Mouse (Mus musculus): ENCODE data around the gene Sema4a.
"Not testable (repeated sequence)": the region's sequence is repeated elsewhere in the genome, so short reads cannot be mapped to it uniquely, and the experiment has no call there.

Sema4a gene

DNA sequence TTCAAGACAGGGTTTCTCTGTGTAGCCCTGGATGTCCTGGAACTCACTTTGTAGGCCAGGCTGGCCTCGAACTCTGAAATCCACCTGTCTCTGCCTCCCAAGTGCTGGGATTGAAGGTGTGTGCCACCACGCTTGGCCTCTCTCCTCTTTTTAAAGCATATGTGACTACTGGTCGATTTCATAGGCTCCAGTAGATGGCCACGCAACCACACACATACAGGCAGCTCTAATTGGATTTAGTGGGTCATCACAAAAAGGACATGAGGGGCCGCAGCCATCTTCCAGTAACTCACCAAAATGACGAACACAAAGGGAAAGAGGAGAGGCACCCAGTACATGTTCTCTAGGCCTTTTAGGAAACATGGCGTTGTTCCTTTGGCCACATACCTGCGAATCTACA, 32.3 kb downstream of the Sema4a start:
- DNase-seq (ENCODE audit: low read depth, low spot score): not testable (repeated sequence)

DNA sequence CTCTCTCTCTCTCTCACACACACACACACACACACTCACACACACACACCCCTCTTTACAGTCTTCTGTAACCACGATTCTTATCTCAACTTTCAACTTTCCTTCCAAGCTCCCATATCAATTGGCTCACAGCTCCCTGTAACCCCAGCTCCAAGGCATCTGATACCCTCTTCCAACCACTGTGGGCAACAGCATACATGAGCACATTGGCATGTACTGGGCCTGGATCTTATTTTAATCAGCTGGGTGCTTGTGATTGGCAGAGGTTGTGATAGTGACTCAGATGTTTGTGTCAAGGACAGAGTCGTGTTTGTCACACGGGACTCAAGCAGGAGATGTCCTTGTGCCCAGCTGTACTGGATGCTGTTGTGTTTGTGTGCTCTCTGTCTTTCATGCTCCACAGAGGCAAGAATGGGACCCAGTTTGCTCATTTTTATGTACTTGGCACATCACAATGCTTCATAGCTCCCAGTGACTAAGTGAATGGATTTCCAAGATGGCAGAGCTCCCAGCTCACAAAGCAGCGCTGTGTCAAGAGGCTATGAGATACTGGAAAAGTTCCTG, 33.6 kb downstream of the Sema4a start:
- DNase-seq (ENCODE audit: low read depth, low spot score): no peak

- DNase-seq (ENCODE audit: low read depth, low spot score): no peak
Observed at GRCm38 (mm10) chr3:88425708-88426420, 35.1 kb downstream of the Sema4a start.

DNA sequence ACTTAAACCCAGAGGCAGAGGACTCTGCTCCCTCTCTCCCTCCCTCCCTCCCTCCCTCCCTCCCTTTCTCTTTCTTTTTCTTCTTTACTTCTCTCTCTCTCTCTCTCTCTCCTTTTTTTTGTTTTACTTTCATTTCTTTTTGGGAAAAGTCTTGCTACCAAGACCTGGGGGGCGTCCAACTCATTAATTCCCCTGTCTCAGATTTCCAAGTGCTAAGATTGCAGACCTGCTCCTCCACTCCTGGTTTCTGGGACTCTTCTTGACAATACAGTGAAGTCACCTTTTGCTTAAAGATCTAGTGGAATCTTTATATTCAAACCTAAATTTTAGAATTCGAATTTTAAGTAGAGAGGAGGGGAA, 35.7 kb downstream of the Sema4a start:
- DNase-seq (ENCODE audit: low read depth, low spot score): no peak

DNA sequence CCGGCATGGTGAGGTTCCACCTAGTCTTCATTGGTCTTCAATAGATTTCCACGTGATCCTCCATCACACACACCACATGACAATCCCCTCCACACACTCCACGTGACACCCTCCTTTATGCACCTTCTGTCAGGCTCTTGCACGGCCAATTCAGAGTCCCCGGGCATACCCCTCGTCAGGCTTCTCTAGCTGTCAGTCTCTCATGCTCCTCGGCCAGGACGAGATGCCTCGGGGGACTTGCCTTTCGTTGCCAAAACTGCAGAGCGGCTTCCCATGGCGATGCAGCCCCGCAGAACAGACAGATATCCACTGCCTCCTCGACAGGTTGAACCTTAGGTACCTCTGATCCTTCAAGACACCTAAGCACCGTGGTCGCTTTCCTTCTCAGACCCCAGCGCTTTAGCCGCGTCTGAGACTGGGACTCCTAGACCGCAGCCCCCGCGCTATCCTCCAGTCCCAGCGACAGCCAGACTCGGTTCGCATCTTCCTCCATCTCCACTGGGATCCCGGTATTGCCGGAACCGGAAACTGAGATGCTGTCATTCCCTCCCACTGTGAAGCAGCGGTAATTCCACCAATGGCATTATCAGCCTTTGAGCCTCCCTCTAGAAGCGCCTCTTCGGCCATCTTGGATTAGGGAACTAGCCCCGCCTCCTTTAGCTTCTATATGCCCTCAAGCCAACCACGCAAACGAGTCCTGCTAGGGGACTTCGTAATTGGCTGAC, 36.2 kb downstream of the Sema4a start, which contains the start of gene Slc25a44:
TSS of gene Slc25a44 (minus strand) at position 535 of the 725 bp plus-strand sequence.
- DNase-seq (ENCODE audit: low read depth, low spot score): peak; percentile 99

DNA sequence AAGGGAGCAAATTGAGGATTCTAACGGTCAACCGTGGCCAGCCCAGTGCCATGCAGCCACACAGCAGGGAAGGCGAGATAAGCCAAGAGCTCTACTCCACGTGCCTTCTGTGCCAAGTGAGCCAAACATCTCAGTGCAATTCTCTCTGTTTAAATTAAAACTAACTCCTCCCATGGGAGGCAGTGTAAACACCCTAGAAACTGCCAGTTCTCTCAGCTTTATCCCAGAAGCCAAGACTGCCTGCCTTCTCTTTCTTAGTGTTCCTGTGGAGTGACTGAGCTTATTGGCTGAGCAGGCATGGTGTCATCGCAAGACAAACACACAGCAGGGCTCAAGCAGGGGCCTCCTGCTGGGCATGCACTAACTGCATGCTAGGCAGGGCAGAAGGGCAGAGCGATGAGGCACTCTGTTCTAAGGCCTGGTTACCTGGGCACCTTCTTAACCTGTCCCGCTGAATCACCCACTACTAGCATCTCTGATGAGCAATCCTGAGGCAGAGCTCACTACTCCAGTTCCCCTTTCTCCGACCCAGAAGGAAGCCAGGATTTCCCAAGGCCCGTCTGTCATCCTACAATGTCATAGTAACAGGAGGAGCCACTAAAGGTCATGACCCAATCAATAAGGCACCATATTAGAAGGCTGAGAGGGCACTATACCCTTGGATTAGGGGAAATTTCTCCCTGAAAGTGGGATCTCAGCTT, 38.8 kb downstream of the Sema4a start:
- no peak for DNase-seq (ENCODE audit: low read depth, low spot score)

GRCm38 (mm10) chr3:88420771-88421170, 40.2 kb downstream of the Sema4a start:
- DNase-seq (ENCODE audit: low read depth, low spot score): no peak

DNA sequence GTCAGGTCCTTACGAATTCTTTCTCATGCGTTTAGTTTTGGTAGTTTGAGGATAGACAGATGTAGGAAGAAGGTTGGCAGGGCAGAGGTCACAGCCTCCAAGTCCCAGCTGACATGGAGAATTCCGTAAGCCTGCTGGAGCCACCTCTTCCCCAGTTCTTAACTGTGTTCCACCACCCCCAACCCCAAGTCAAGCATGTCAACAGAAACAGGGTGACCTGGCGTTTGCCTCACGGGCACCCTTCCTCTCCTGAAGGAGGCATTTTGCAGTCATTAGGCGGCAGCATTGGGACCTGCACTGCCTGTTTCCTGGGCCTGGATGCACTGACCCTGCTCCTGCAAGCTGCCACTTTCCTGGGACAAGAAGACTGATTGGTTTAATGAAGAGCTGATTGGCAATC, 43.0 kb downstream of the Sema4a start:
- no peak for DNase-seq (ENCODE audit: low read depth, low spot score)

GRCm38 (mm10) chr3:88415668-88416067, 45.3 kb downstream of the Sema4a start:
- no peak for DNase-seq (ENCODE audit: low read depth, low spot score)

- no peak for DNase-seq (ENCODE audit: low read depth, low spot score)
Observed at GRCm38 (mm10) chr3:88412636-88413035, 48.3 kb downstream of the Sema4a start.

DNA sequence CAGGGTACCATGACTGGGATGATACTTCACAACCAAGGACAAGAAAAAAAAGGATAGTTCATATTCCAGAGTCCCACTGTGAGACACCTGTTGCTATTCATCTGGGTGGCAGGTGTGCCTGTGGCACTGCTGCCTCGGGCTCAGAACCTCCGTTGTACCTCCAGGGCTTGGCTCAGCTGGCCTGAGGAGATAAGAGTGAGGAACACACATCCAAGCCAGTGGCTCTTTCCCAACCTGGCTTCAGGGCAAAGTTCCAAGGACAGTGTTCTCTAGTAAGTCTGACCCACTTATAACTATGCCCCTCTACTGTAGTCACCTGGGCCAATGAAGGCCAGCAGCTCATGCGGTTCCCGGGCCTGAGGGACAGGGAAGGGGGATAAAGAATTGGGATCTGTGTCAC, 49.3 kb downstream of the Sema4a start:
- no peak for DNase-seq (ENCODE audit: low read depth, low spot score)

- DNase-seq (ENCODE audit: low read depth, low spot score): no peak
Observed at GRCm38 (mm10) chr3:88410645-88411031, 50.3 kb downstream of the Sema4a start.

- DNase-seq (ENCODE audit: low read depth, low spot score): peak; percentile 89
Observed at GRCm38 (mm10) chr3:88409741-88410644, 51.0 kb downstream of the Sema4a start, which contains the start of gene Pmf1. TSS of gene Pmf1 (minus strand) at chr3:88410331.

GRCm38 (mm10) chr3:88408953-88409352, 52.0 kb downstream of the Sema4a start:
- no peak for DNase-seq (ENCODE audit: low read depth, low spot score)

- DNase-seq (ENCODE audit: low read depth, low spot score): no peak
Observed at GRCm38 (mm10) chr3:88407529-88407928, 53.5 kb downstream of the Sema4a start.

DNA sequence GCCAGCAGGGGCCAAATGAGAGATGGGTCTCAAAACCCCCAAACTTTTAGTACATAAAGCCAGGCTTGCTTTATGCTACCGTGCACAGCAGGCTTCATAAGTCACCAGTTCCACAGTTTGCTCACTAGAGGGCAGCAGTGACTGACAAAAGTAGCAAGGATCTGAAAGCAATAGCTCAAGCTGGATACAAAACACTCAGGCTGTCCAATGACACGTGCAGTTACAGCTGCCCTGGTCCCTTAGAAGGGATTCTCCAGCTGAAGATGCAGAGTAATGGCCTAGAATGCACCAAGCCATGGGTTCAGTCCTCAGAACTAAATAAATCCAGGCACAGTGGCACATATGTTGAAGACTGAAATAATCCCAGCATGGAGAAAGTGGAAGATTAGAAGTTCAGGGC, 53.9 kb downstream of the Sema4a start:
- peak; percentile 88 for DNase-seq (ENCODE audit: low read depth, low spot score)

DNA sequence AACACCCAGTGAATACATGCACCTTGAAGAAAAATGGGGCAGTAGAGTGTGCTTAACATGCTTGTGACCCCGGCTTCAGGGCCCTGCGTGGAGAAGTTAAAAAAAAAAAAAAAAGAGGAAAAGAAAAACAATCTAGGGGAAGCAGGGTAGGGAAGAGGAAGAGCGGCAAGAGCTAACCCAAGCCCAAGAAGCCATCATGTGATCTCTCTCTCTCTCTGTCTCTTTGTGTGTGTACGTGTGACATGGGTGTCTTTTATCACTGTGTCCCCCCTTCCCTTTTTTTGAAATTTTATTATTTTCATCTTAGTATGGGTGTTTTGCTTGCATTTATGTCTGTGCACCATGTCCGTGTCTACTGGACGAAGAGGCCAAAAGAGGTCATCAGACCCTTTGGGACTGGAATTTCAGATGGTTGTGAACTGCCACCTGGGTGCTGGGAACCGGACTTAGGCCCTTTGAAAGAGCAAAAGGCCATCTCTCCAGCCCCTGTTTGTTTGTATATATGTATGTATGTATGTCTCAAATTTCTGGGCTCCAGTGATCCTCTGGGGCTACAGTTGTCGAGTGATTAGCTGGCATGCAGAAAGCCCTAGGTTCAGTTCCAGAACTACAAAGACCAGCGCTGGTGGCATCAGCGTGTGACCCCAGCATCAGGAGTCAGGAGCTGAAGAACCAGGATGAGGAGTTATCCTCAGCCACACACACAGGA, 57.3 kb downstream of the Sema4a start:
- no peak for DNase-seq (ENCODE audit: low read depth, low spot score)

- no peak for DNase-seq (ENCODE audit: low read depth, low spot score)
Observed at GRCm38 (mm10) chr3:88398666-88399065, 62.3 kb downstream of the Sema4a start.

DNA sequence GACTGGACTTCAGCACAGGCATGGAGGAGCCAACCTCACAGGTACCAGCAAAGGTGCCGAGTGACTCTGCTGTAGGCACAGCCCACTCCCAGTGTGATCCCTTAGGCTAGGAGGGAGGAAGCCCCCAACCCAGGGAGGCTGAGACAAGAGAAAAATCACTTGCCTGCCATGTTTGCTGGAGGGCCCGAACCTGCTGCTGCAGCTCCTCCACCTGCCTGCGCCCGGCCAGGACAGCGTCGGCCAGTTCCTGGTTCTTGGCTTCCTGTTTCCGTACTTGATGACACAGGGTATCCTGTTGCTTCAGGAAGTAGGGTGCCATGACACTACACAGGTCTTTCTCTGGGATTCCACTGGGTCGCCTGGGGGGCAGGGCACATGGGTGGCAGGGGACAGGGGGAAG, 65.2 kb downstream of the Sema4a start:
- DNase-seq (ENCODE audit: low read depth, low spot score): no peak

DNA sequence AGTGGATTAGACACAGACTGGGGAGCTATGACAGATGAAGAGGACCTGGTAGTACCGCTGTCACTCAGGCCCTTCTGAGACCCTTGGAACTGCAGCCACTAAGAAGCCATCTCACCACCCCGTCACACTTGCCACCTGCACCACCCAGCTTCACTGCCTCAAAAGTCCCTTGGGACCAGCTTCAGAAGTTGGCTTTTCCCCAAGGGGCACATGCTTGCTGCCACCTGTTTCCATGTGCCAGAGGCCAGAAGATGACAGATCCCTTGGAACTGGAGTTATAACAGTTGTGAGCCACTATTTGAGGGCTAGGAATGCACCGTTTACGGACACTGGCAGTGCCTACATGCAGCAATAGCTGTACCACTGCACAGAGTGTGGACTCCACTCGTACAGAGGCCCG, 65.7 kb downstream of the Sema4a start:
- DNase-seq (ENCODE audit: low read depth, low spot score): no peak

All from telencephalon, adult 2 months (tissue).